Mouse (Mus musculus): ENCODE results near the gene Nr6a1. TPM values are rescaled to one million over a fixed set of nuclear protein-coding genes. Genes with fewer than 3 reads are reported as not detected.
A peak's percentile ranks its signal among the peaks of the same experiment; 100 is the strongest.

Nr6a1 gene
- polyA plus RNA-seq, 1 experiment, result 1.3 TPM

DNA sequence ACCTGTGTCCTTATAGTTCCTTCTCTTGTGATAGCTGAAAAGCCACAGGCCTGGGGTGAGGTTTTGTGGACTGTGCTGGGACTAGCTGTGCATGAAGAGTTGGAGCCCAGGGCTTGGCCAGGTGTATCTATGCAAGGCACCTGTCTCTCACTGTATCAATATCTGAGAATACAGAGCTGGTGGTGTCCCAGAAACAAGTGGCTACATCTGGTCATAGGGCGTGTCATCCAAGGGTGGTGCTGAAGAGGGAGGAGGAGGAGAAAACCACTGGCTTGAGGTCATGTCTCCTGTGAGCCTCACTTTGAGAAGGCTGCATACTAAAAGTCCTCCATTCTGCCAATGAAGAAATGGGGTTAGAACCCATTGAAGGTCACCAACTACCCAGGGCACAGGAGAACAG, 10.5 kb upstream of the Nr6a1 start:
- Histone ChIP-seq H3K27ac (ENCODE audit: insufficient read depth, low read length) (no peak overlapping the region), H3K4me1 (ENCODE audit: control insufficient read depth, insufficient read depth, insufficient read length) (no peaks in the 10 kb centered on the region), H3K27me3 (ENCODE audit: control insufficient read depth, insufficient read depth, low read length) (no peaks in the 10 kb centered on the region), H3K4me3 (ENCODE audit: extremely low read depth, insufficient read depth, insufficient read length) (no peak overlapping the region), H3K36me3 (ENCODE audit: control insufficient read depth, insufficient read depth, low read length) (no peaks in the 10 kb centered on the region)
- 83% methylated on average over 1 of the region's 1 CpGs for WGBS
- TF ChIP-seq CTCF (IDR thresholded peaks at IDR 0.05; ENCODE audit: extremely low read depth, insufficient read depth, insufficient read length, insufficient replicate concordance) (no peak), POLR2A (IDR thresholded peaks at IDR 0.05; ENCODE audit: low read depth, low read length) (no peak)
- DNase-seq (ENCODE audit: low read depth in 1 of 2, low spot score in 2 of 2), result no peak

DNA sequence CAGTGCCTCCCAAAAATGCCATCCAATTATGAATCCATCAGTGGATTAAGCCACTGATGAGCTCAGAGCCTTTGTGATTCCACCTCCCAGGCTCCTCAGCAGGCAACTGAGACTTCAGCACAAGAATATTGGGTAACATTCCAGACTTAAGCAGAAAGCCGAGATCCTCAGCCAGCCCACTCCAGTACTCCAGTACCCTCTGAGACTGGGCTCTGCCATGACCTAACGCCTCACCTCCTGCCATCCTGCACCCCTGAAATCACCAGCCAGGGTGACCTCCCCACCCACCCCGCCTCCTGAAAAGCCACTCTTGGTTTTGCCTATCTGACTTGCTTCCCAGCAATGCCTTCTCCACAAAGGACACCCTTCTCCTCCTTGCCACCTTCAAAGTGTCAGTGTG, 9.9 kb upstream of the Nr6a1 start:
- Histone ChIP-seq H3K4me3 (ENCODE audit: extremely low read depth, insufficient read depth, insufficient read length) (no peak overlapping the region), H3K27me3 (ENCODE audit: control insufficient read depth, insufficient read depth, low read length) (no peaks in the 10 kb centered on the region), H3K36me3 (ENCODE audit: control insufficient read depth, insufficient read depth, low read length) (no peaks in the 10 kb centered on the region), H3K27ac (ENCODE audit: insufficient read depth, low read length) (no peak overlapping the region), H3K4me1 (ENCODE audit: control insufficient read depth, insufficient read depth, insufficient read length) (no peaks in the 10 kb centered on the region)
- no peak for DNase-seq (ENCODE audit: low read depth in 1 of 2, low spot score in 2 of 2)
- WGBS, result 89% methylated on average over 3 of the region's 3 CpGs
- TF ChIP-seq CTCF (IDR thresholded peaks at IDR 0.05; ENCODE audit: extremely low read depth, insufficient read depth, insufficient read length, insufficient replicate concordance), result no peak
- TF ChIP-seq POLR2A (IDR thresholded peaks at IDR 0.05; ENCODE audit: low read depth, low read length), result no peak

DNA sequence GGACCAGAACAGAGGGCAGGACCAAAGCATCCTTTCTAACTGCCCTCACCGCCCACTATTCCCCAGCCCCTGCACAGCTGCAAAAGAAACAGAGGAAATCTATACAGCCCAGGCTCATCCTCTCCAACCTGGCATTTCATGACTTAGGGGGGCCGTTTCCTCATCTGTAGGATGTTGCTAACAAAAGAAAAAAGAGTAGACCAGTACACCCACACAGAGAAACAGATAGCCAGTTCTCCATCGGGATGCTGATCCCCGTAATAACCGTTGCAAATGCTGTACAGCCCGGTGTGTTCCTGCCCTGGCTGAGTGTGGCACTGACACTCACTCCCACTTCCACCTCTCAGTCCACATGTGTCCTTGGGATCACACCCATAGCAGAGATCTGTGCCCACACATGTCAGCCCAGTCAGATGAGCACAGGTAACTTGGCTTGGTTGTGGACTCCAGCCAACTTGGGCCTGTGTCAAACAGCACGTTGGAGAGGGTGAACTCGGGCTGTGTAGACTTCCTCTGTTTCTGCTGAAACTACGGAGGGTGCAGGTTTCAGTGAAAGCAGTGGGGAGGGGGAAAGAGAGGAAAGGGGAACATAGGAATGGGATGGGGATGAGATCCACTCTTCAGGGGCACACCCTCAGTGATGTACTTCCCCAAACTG, 9.4 kb upstream of the Nr6a1 start:
- DNase-seq (ENCODE audit: low read depth in 1 of 2, low spot score in 2 of 2), result no peak
- TF ChIP-seq CTCF (IDR thresholded peaks at IDR 0.05; ENCODE audit: extremely low read depth, insufficient read depth, insufficient read length, insufficient replicate concordance) (no peak), POLR2A (IDR thresholded peaks at IDR 0.05; ENCODE audit: low read depth, low read length) (no peak)
- H3K4me1 ChIP-seq (ENCODE audit: control insufficient read depth, insufficient read depth, insufficient read length), result 0 out of 2 replicates have a peak, but pooled peaks cover 1% of the 10 kb centered on the region
- 60% methylated on average over 9 of the region's 9 CpGs for WGBS
- H3K4me3 ChIP-seq (ENCODE audit: extremely low read depth, insufficient read depth, insufficient read length), result no peak overlapping the region
- H3K27me3 ChIP-seq (ENCODE audit: control insufficient read depth, insufficient read depth, low read length), result no peaks in the 10 kb centered on the region
- H3K27ac ChIP-seq (ENCODE audit: insufficient read depth, low read length), result no peak overlapping the region
- H3K36me3 ChIP-seq (ENCODE audit: control insufficient read depth, insufficient read depth, low read length), result no peaks in the 10 kb centered on the region

GRCm38 (mm10) chr2:38934936-38935335, 7.4 kb upstream of the Nr6a1 start:
- Histone ChIP-seq H3K36me3 (ENCODE audit: control insufficient read depth, insufficient read depth, low read length) (no peaks in the 10 kb centered on the region), H3K4me1 (ENCODE audit: control insufficient read depth, insufficient read depth, insufficient read length) (peaks cover 5% of the 10 kb centered on the region; the same call in 1 of the 2 replicates), H3K4me3 (ENCODE audit: extremely low read depth, insufficient read depth, insufficient read length) (no peak overlapping the region), H3K27me3 (ENCODE audit: control insufficient read depth, insufficient read depth, low read length) (no peaks in the 10 kb centered on the region), H3K27ac (ENCODE audit: insufficient read depth, low read length) (no peak overlapping the region)
- no peak for DNase-seq (ENCODE audit: low read depth in 1 of 2, low spot score in 2 of 2)
- TF ChIP-seq POLR2A (IDR thresholded peaks at IDR 0.05; ENCODE audit: low read depth, low read length), result no peak
- no peak for TF ChIP-seq CTCF (IDR thresholded peaks at IDR 0.05; ENCODE audit: extremely low read depth, insufficient read depth, insufficient read length, insufficient replicate concordance)
- WGBS, result 67% methylated on average over 5 of the region's 5 CpGs

DNA sequence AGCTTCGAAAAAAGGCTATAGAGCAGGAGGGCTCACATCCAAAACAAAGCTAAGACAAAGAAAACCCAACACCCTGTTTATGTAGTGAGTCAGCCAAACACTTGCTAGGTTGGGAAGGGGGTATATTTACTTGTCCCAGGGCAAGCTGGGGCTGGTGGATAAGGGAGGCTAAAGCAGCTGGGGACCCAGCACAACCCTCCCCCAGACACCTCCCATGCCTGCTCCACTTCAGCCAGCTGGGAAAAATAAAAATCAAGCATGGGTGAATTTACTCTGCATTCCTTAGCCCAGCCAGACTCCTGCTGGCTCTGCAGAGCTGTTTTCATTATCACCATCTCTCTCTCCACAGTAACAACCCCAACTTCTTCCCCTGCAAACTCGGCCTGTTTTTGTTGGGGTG, 6.4 kb upstream of the Nr6a1 start:
- Histone ChIP-seq H3K4me1 (ENCODE audit: control insufficient read depth, insufficient read depth, insufficient read length) (peaks cover 5% of the 10 kb centered on the region; the same call in 1 of the 2 replicates), H3K4me3 (ENCODE audit: extremely low read depth, insufficient read depth, insufficient read length) (no peak overlapping the region), H3K36me3 (ENCODE audit: control insufficient read depth, insufficient read depth, low read length) (no peaks in the 10 kb centered on the region), H3K27me3 (ENCODE audit: control insufficient read depth, insufficient read depth, low read length) (no peaks in the 10 kb centered on the region), H3K27ac (ENCODE audit: insufficient read depth, low read length) (no peak overlapping the region)
- DNase-seq (ENCODE audit: low read depth in 1 of 2, low spot score in 2 of 2), result no peak
- TF ChIP-seq POLR2A (IDR thresholded peaks at IDR 0.05; ENCODE audit: low read depth, low read length) (no peak), CTCF (IDR thresholded peaks at IDR 0.05; ENCODE audit: extremely low read depth, insufficient read depth, insufficient read length, insufficient replicate concordance) (no peak)
- 56% methylated on average over 2 of the region's 2 CpGs for WGBS

DNA sequence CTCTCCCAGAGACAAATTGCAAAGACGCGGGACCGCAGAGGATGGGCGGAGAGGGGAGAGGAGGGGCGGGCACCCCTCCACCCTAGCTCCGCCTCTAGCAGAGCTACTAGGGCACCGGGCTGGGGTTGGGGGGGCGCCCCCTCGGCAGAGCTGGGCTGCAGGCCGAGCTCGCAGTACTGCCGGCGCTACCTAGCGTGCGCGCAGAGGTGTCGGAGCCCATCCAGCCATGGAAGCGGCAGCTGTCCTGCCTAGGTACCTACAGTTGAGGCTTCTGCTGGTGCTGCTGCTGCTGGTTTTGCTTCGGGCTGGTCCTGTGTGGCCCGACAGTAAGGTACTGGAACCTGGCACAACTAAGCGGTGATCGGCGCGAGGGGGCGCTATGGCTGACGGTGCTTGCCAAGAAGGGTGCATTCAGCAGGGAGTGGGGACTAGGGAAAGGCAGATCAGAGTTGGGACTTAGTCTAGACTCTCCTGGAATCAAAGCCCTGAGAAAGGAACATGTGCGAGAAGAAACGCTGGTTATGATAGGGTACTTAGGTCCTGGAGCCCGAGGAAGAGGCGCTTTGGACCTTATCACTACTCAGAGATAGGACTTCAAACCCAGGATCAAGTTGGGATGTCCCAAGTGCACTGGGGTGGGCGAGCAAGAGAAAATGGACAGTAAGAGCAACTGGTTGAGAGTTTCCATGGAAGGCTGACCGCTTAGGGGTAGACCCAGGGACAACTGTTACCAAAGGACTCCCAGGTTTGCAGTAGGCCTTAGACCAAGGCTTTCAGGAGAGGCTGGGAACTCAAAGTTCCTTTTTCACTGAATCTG, 4.6 kb upstream of the Nr6a1 start, which contains the start of gene Olfml2a:
Olfml2a (plus strand) TSS at position 128 of the 817 bp plus-strand sequence.
- Histone ChIP-seq H3K4me3 (ENCODE audit: extremely low read depth, insufficient read depth, insufficient read length) (peak within 1 kb of the TSS; percentile 55; the same call in 1 of the 2 replicates), H3K4me1 (ENCODE audit: control insufficient read depth, insufficient read depth, insufficient read length) (peaks cover 5% of the 10 kb centered on the region; the same call in 1 of the 2 replicates), H3K27ac (ENCODE audit: insufficient read depth, low read length) (no peak within 1 kb of the TSS), H3K27me3 (ENCODE audit: control insufficient read depth, insufficient read depth, low read length) (no peaks in the 10 kb centered on the region), H3K36me3 (ENCODE audit: control insufficient read depth, insufficient read depth, low read length) (no peaks in the 10 kb centered on the region)
- DNase-seq (ENCODE audit: low read depth in 1 of 2, low spot score in 2 of 2), result peak; percentile 21 to 59
- TF ChIP-seq POLR2A (IDR thresholded peaks at IDR 0.05; ENCODE audit: low read depth, low read length), result no peak
- TF ChIP-seq CTCF (IDR thresholded peaks at IDR 0.05; ENCODE audit: extremely low read depth, insufficient read depth, insufficient read length, insufficient replicate concordance), result peak; percentile 36; the same call in 1 of the 2 replicates
- 15% methylated on average over 32 of the region's 32 CpGs for WGBS
